ENCODE assay signal across 4 mouse cellular contexts in genomic region chr7:89731115-89731514, GRCm38 (mm10).
DNase-seq lines count a peak whose midpoint lies in the region; ATAC-seq and TF ChIP-seq lines count a peak whose summit lies in the region.
"Not testable (repeated sequence)": the region's sequence is repeated elsewhere in the genome, so short reads cannot be mapped to it uniquely, and the experiment has no call there.

No protein-coding gene starts in this region.

- H3K9me3 ChIP-seq in lung, embryonic 14.5 days (ENCODE audit: low read depth, low read length); lung, embryonic 16.5 days (ENCODE audit: control insufficient read depth, low read length): not testable (repeated sequence)

- not testable (repeated sequence) for TF ChIP-seq CTCF in lung, embryonic 14.5 days (IDR thresholded peaks at IDR 0.05; ENCODE audit: low read depth)

- not testable (repeated sequence) for H3K4me3 ChIP-seq in lung, embryonic 14.5 days (ENCODE audit: low read depth, low read length); lung, embryonic 16.5 days (ENCODE audit: low read length)

- peak; percentile 85 for DNase-seq in heart, adult 11 months
- DNase-seq in lung, embryonic 14.5 days = peak; percentile 41
- peak; percentile 24 for DNase-seq in lung, postnatal 25 days (ENCODE audit: low spot score)

- not testable (repeated sequence) for H3K4me2 ChIP-seq in lung, embryonic 14.5 days; lung, embryonic 16.5 days (ENCODE audit: low read depth, low read length)

- not testable (repeated sequence) for H3K4me1 ChIP-seq in lung, embryonic 14.5 days (ENCODE audit: insufficient read depth); lung, embryonic 16.5 days (replicated peaks; ENCODE audit: control insufficient read depth, insufficient read depth, low read length)

- not testable (repeated sequence) for H3K27ac ChIP-seq in lung, embryonic 14.5 days (ENCODE audit: low read depth); lung, embryonic 16.5 days (ENCODE audit: low read length)

- H3K27me3 ChIP-seq in lung, embryonic 14.5 days (ENCODE audit: insufficient read depth, low read length); lung, embryonic 16.5 days (ENCODE audit: control insufficient read depth, insufficient read depth, low read depth, low read length): not testable (repeated sequence)

- H3K36me3 ChIP-seq in lung, embryonic 14.5 days (ENCODE audit: insufficient read depth); lung, embryonic 16.5 days (ENCODE audit: control insufficient read depth, insufficient read depth, low read length): not testable (repeated sequence)

- peak; percentile 32; the same call in 1 of the 2 replicates for ATAC-seq in lung, embryonic 14.5 days (ENCODE audit: insufficient read depth)
- ATAC-seq in lung, embryonic 16.5 days (ENCODE audit: low read depth) = peak; percentile 57; the same call in 1 of the 2 replicates

- 96% methylated on average over 2 of the region's 2 CpGs for WGBS in lung, embryonic 14.5 days
- 93% methylated on average over 2 of the region's 2 CpGs for WGBS in lung, embryonic 16.5 days

- H3K9ac ChIP-seq in lung, embryonic 14.5 days; lung, embryonic 16.5 days (ENCODE audit: low read length): not testable (repeated sequence)

Comparison
In these comparisons a context has a peak if more than half of its experiments do, and no peak if none do; other contexts are left out.
1. DNase-seq: peak in every context shown above with its lines; median percentile 85 in heart, adult 11 months; 41 in lung, embryonic 14.5 days; 24 in lung, postnatal 25 days.